Mouse (Mus musculus) urinary bladder, postnatal 36 days (tissue): ENCODE measurements around the gene Gpx3.
"Not testable (repeated sequence)": the region's sequence is repeated elsewhere in the genome, so short reads cannot be mapped to it uniquely, and the experiment has no call there.

ENCODE experiments used
- DNase-seq, 2 experiments: peaks; one replicate each; pipeline ENCODE4 v3.0.0; 2022; ENCODE audit warnings: low spot score in 2 of 2, mixed read lengths in 1 of 2

Gene Gpx3

GRCm38 (mm10) chr11:54902333-54903323 lies at the start of gene Gpx3:
Gpx3 (plus strand) TSS chr11:54902453.
- DNase-seq: peak; percentile 49 to 78

DNA sequence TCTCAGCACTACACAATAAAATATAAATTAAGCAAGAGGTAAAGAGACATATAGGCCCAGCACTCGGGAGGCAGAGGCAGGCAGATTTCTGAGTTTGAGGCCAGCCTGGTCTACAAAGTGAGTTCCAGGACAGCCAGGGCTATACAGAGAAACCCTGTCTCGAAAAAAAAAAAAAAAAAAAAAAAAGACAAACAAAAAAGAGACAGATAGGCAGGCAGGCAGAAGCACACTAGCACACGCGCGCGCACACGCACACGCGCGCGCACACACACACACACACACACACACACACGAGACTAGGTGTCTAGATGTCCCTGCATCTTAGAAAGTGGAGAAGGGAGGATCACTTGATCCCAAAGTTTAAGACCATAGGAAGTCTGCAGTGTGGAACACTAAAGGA lies 43.4 kb upstream of the Gpx3 start:
- DNase-seq: not testable (repeated sequence)

DNA sequence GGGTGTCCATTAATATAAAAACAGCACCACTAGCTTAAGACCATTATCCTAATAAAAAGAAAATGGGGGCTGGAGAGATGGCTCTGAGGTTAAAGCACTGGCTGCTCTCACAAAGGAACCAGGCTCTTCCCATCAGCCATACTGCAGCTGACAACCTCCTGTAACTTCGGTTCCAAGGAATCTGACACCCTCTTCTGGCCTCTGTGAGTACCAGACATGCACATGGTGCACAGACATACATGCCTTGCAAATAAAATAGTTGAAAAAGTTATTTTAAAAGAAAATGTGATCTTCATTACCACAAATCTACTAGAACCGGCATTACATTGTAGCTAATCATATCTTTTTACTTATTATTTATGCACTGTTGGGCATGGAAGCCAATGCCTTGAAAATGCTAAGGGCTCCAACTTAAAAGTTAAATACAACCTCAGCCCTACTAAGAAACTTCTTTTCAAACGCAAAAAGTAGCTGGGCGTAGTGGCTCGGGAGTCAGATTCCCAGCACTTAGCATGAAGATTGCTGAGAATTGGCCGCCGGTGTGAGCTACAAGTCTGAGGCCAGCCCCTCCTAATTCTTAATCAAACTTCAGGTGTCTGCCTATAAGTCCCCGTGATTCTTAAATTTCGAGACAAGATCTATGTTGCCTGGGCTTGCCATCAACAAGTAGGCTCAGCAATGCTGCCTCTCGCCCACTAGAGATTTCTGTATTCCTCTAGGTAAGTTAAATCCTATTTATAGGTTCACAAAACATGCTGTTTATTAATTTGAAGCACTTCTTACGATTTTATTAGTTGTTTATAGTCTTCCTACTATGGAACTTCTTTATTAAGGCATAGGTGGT lies 42.7 kb upstream of the Gpx3 start:
- no peak for DNase-seq

DNA sequence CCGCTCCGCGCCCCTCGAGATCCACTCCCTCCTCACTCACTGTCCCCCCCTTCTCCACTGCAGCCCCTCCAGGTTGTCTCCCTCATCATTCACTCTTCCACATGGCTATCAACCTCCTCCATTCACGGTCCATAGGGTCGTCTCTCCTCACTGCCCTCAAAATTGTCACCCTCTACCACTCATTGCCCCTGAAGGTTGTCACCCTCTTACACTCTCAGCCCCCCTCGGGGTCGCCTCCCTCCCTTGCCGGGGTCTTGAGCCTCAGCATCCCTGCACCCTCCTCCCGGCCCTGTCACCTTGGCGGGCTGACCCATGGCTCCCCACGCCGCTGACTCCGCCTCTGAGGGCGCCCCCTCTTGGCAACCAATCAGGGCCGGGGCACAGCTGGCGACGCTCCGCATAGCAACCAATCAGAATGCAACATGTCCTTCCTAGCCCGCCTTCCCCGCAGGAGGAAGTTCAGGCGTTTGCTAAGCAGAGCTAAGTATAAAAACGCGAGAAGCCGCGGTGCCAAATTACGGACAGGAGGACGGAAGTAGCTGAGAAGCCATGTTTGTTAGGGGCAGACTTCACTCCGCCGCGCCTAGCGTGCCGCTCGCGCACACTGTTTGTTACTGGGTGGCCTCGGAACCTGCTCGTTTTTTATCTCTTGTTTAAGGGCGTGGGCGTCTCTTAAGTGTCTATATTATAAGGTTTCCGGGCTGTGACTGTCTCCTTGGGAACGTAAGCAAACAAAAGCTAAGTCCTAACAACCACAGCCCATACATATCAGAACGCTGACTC lies 41.8 kb upstream of the Gpx3 start, which contains the start of gene Lyrm7:
Lyrm7 (minus strand) TSS at position 661 of the 783 bp plus-strand sequence.
- peak; percentile 90 to 96 for DNase-seq

DNA sequence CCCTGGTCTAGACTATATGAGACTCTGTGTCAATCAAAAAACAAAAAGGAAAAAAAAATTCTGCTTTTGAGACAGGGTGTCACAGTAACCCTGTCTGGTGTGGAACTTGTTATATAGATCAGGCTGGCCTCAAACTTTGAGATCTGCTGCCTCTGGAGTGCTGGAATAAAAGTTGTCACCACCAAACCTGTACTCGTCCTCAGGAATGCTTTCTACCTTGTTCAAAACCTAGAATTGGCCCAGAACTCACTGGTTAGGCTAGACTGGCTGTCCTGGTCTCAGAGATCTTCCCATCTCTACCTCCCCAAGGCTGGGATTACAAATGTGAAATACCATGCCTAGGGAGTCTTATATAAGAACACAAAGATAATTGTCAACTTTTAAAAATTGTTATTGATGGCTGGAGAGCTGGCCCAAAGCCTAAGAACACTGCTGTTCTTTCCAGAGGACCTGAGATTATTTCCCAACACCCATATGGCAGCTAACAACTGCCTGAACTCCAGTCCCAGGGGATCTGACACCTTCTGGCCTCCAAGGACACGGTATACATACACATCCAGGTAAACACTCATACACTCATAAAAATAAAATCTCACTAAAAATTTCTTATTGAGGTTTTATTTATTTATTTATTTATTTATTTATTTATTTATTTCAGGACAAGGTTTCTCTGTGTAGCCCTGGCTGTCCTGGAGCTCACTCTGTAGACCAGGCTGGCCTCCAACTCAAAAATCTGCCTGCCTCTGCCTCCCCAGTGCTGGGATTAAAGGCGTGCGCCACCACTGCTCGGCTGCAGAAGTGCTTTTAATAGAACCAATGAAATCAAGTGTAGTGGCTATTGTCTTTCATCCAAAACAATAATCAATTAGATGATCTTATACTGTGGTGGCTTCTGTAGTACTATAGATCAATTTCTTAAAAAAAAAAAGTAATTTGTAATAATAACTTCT lies 40.5 kb upstream of the Gpx3 start:
- DNase-seq: no peak

DNA sequence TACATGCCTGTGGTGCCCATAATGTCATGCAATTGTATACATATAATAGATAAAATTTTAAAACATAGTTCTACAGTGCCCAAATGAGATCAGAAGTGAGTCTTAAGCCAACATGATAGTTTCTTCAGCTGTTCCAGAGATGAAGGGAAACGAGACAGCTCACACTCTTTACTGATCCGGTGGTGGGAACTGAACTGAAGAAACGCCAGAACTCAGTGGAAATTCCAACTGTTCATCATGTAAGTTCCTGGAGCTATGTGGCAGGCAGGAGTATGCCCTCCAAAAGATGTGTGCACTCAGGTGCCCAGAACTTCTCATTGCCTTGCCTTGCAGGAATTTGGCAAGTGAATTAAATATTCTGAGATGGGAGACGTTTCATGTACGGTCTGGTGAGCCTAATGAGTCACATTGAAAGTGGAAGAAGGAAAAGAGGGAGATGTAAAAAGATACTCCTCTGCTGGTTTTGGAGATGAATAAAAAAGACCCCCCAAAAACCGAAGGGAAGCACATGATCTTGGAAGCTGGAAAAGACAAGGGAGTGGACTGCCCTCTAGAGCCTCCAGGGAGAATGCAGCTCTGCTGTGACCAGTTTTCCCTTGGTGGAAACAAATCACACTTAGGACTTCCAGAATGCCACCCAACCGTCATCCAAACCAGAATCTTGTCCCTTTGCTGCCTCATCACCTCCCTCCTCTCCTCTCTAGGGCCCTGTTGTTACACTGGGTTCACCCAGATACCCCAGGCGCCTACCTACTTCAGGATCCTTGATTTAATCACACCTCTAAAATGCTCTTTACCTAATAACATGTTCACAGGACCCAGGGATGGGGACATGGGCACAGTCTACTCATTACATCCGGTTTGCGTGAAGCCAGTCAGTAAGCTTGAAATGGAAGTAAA lies 39.4 kb upstream of the Gpx3 start:
- DNase-seq: peak; percentile 34 to 37

GRCm38 (mm10) chr11:54865330-54866085 lies 36.7 kb upstream of the Gpx3 start:
- no peak for DNase-seq

GRCm38 (mm10) chr11:54866119-54867048 lies 35.9 kb upstream of the Gpx3 start, which contains the start of gene Hint1:
Hint1 (plus strand) TSS chr11:54866383.
- peak; percentile 92 to 93 for DNase-seq

DNA sequence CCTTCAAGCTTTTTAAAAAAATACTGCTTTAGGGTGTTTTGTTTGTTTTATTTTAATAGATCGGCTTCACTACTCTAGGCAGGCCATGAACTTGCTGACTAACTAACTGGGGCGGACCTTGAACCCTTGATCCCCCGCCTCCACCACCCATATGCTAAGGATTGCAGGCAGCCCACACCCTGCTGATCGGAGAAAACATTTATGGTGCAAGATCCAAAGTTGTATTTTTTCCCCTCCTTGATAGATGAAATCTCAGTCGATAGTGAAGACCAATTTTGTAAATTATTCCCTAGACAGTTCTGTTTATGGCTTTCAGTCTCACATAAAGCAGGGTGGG lies 35.2 kb upstream of the Gpx3 start:
- DNase-seq: peak in 1 of 2 experiments; percentile 33

- DNase-seq: no peak
Measured at GRCm38 (mm10) chr11:54867903-54868434, 34.3 kb upstream of the Gpx3 start.

DNA sequence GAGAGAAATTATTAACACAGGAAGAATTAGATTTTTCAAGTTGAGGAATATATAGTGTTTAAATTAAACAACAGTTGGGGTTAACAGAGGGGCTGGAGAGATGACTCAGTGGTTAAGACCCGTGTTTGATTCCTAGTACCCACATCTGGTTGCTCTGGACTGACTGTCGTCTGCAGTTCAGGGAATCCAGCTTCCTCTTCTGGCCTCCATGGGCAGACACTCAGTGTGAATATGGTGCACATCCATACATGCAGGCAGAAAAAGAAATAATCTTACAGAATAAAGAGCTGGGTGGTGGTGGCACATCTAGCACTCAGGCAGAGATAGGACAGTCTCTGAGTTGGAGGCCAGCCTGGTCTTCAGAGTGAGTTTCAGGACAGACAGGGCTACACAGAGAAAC lies 33.8 kb upstream of the Gpx3 start:
- DNase-seq: no peak

DNA sequence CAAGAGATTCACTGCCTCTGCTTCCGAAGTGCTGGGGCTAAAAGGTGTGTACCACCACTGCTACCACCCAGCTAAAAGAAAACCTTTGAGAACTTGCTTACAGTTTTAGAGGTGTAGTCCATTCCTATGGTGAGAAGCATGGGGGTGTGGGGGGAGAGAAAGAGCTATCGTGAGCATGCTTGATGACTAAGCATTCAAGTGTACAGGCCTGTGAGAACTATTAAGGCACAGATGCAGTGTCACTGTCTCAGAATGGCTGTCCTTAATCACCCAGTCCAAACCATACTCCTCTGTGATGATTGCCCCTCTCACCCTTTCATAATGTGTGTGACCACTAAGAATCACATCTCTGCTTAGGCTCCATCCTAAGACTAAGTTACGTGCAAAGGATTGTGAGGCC lies 32.9 kb upstream of the Gpx3 start:
- no peak for DNase-seq

DNA sequence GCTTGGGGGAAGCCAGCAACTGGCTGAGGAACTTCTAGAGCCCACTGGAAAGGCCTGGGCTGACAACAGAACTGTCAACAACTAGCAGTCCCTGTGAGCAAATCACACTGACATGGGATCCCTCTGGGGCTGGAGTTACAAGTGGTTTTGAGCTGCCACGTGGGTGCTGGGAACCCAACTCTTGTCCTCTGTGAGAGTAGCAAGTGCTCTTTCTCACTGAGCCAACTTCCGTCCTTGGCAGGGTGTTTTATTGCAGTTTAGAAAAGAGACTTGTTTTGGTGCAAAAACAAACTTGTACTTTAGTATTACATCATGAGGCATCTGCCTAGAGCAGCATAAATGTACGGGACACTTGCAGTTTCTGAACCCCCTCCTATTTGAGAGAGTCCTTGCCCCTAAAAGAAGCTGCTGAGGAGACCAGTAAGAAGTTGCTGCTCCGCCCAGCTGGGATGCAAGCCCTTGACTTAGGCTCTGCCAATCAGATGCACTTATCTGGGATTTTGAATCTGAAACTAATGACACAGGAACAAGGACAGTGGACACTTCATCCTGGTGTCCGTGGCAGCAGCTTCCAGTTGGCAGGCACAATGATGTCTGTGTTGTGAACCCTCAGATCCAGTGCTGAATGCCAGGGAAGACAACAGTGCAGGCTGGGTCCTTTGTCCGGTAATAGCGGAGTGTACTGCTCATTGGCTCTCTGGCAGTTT lies 30.3 kb upstream of the Gpx3 start:
- peak in 1 of 2 experiments; percentile 41 for DNase-seq

DNA sequence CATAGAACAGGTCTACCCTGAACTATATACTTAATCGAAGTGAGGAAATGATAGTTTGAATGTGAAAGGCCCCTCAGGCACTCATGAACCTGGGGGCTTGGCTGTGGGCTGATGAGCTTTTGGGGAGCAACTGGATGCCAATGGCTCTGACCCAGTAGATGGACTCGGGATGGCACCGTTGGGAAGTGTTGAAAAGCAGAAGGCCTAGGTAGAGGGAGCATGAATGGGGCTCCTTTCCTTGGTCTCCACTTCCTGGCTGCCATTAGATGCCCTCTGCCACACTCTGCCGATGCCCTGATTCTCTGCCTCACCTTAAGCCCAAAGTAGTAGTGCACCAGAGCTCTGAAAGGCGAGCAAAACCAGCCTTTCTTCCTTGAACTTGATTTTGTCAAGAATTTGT lies 26.2 kb upstream of the Gpx3 start:
- DNase-seq: no peak

GRCm38 (mm10) chr11:54878893-54879292 lies 23.4 kb upstream of the Gpx3 start:
- no peak for DNase-seq

DNA sequence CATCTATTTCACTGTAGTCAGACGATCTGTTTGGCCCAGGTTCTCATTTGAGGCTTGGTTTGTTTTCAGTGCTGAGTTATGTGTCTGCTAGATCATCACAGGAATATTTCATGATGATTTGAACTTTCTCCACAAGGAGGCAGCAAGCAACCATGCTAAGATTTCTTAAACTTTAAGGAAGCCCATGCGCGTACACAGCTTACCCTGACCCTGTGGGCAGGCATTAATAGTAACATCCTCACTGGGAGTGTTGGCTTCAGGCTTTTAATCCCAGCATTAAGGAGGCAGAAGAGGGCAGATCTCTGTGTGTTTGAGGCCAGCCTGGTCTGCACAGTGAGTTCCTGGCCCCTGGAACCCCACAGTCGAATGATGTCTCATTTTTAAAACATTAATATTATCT lies 22.8 kb upstream of the Gpx3 start:
- peak; percentile 35 to 46 for DNase-seq

GRCm38 (mm10) chr11:54879922-54880321 lies 22.3 kb upstream of the Gpx3 start:
- DNase-seq: no peak
